In the genomic region with DNA sequence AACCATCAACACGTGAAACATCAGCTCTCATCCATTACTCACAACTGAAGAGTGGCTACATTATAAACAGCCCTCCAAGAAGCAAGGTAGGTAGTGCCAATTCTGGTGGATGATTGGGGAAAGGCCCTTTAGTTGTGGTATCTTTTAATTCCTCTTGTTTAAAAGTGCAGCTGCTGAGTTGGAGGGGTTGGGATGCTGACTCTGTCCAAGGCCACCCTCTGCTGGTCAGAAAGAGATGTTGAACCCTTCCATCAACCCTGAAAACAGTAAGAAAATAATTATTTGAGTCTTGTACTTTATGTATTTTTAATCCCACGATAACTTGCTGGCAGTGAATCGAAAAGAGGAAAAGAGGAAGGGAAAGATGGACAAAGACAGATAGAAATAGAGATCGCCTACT, we compare ENCODE assay signal across 8 mouse cellular contexts. TPM values are rescaled to one million over a fixed set of nuclear protein-coding genes. Genes with fewer than 3 reads are reported as not detected.
DNase-seq lines count a peak whose midpoint lies in the region; ATAC-seq lines count a peak whose summit lies in the region.

No protein-coding gene starts in this region.

- DNase-seq in hindbrain, embryonic 14.5 days (ENCODE audit: low spot score): peak; percentile 33
- DNase-seq in hindbrain, embryonic 10.5 days (ENCODE audit: low spot score): no peak
- DNase-seq in testis, postnatal 10 days (ENCODE audit: low spot score): peak; percentile 49
- DNase-seq in testis, postnatal 14 days (ENCODE audit: low spot score): no peak
- DNase-seq in fibroblast of lung, adult 2 months (ENCODE audit: low read depth): peak; percentile 36
- peak; percentile 18 for DNase-seq in retina, postnatal 1 day
- no peak for DNase-seq in layer of hippocampus, adult 11-12 months (ENCODE audit: low spot score)
- DNase-seq in adrenal gland, postnatal 4 days (ENCODE audit: low spot score in 2 of 2): no peak

- H3K27ac ChIP-seq in hindbrain, embryonic 14.5 days: no peak overlapping the region
- H3K27ac ChIP-seq in hindbrain, embryonic 10.5 days: no peak overlapping the region

- no peaks in the 10 kb centered on the region for H3K36me3 ChIP-seq in hindbrain, embryonic 14.5 days (replicated peaks; ENCODE audit: control insufficient read depth, insufficient read depth)
- no peaks in the 10 kb centered on the region for H3K36me3 ChIP-seq in hindbrain, embryonic 10.5 days

- no peak overlapping the region for H3K4me3 ChIP-seq in hindbrain, embryonic 14.5 days (replicated peaks; ENCODE audit: low read length)
- no peak overlapping the region for H3K4me3 ChIP-seq in hindbrain, embryonic 10.5 days

- no peak overlapping the region for H3K9ac ChIP-seq in hindbrain, embryonic 14.5 days

- H3K27me3 ChIP-seq in hindbrain, embryonic 14.5 days (ENCODE audit: control insufficient read depth, insufficient read depth, low read length): no peaks in the 10 kb centered on the region
- H3K27me3 ChIP-seq in hindbrain, embryonic 10.5 days (ENCODE audit: insufficient read depth, poor library complexity, severe bottlenecking): peaks cover 3% of the 10 kb centered on the region; the same call in 1 of the 2 replicates

- H3K9me3 ChIP-seq in hindbrain, embryonic 14.5 days (ENCODE audit: control insufficient read depth, low read length): no peaks in the 10 kb centered on the region
- H3K9me3 ChIP-seq in hindbrain, embryonic 10.5 days: no peaks in the 10 kb centered on the region

- no peaks in the 10 kb centered on the region for H3K4me1 ChIP-seq in hindbrain, embryonic 14.5 days (replicated peaks; ENCODE audit: control insufficient read depth, insufficient read depth, low read length)
- H3K4me1 ChIP-seq in hindbrain, embryonic 10.5 days (replicated peaks): peaks cover 2% of the 10 kb centered on the region; the same call in 1 of the 2 replicates

- no peak overlapping the region for H3K4me2 ChIP-seq in hindbrain, embryonic 14.5 days (replicated peaks)

- no peak for ATAC-seq in hindbrain, embryonic 14.5 days (ENCODE audit: low FRiP score)

- 63% methylated on average over 4 of the region's 4 CpGs for WGBS in hindbrain, embryonic 14.5 days
- 63% methylated on average over 4 of the region's 4 CpGs for WGBS in hindbrain, embryonic 10.5 days

RNA-seq across cellular contexts. Expression of a gene that starts 53.5 kb away (rescaled TPM):
- polyA plus RNA-seq in hindbrain, embryonic 14.5 days (2014; fragmentation: Nextera tagmentation; extraction: Ambion mirVana): 16.0 and 19.0 TPM in 2 replicates
- 23.6 and 25.3 TPM in 2 replicates for polyA plus RNA-seq in hindbrain, embryonic 10.5 days (2016; fragmentation: Nextera tagmentation; extraction: Ambion mirVana)
- 10 to 100 TPM; 26.8 to 36.7 TPM for total RNA-seq in adrenal gland, postnatal 4 days (2021)

Comparison
In these comparisons a context has a peak if more than half of its experiments do, and no peak if none do; other contexts are left out.
1. DNase-seq: peak in hindbrain, embryonic 14.5 days (single experiment), testis, postnatal 10 days (single experiment), fibroblast of lung, adult 2 months (single experiment) and retina, postnatal 1 day (single experiment); none in hindbrain, embryonic 10.5 days (single experiment), testis, postnatal 14 days (single experiment), layer of hippocampus, adult 11-12 months (single experiment) and adrenal gland, postnatal 4 days (0 of 2).